Mouse (Mus musculus) heart, postnatal 0 days (tissue): ENCODE measurements around the gene Ptx4. TPM values are rescaled to one million over a fixed set of nuclear protein-coding genes. Genes with fewer than 3 reads are reported as not detected.
A peak's percentile ranks its signal among the peaks of the same experiment; 100 is the strongest.

ENCODE experiments used
- ATAC-seq: fragments of 200-750 bp; cut with Nextera tagmentation; 2 replicates; pipeline ENCODE4 v1.8.0; 2017; ENCODE audit warnings: low read depth, moderate number of reproducible peaks, moderate library complexity; ENCODE audit not compliant: insufficient read depth
- DNase-seq: peaks from one replicate; pipeline ENCODE4 v3.0.0-alpha.2; 2016; ENCODE audit warnings: low spot score
- H3K27ac ChIP-seq: fragments of 300-500 bp; sonication (generic); 2 replicates; pipeline ENCODE4 v1.5.1; 2014; ENCODE audit warnings: low read depth, mild to moderate bottlenecking
- H3K27me3 ChIP-seq: fragments of 300-500 bp; sonication (generic); 2 replicates; pipeline ENCODE4 v1.6.1; 2014; ENCODE audit warnings: low read length, mixed read lengths; ENCODE audit not compliant: control insufficient read depth, insufficient read depth
- H3K36me3 ChIP-seq: fragments of 300-500 bp; sonication (generic); replicated peaks from 2 replicates; pipeline ENCODE4 v1.6.1; 2014; ENCODE audit warnings: low read length, mixed read lengths; ENCODE audit not compliant: control insufficient read depth, insufficient read depth
- H3K4me1 ChIP-seq: fragments of 300-500 bp; sonication (generic); 2 replicates; pipeline ENCODE4 v1.6.1; 2014; ENCODE audit warnings: antibody characterized with exemption; ENCODE audit not compliant: control insufficient read depth, insufficient read depth
- H3K4me2 ChIP-seq: fragments of 300-500 bp; sonication (generic); 2 replicates; pipeline ENCODE4 v1.6.1; 2014; ENCODE audit warnings: low read depth, mild to moderate bottlenecking, low read length, moderate library complexity
- H3K4me3 ChIP-seq: fragments of 300-500 bp; sonication (generic); 2 replicates; pipeline ENCODE4 v1.5.1; 2014; ENCODE audit warnings: low read depth, low read length
- H3K9ac ChIP-seq: fragments of 300-500 bp; sonication (generic); replicated peaks from 2 replicates; pipeline ENCODE4 v1.6.1; 2014; ENCODE audit warnings: low read depth, low read length, mixed read lengths
- H3K9me3 ChIP-seq: fragments of 300-500 bp; sonication (generic); replicated peaks from 2 replicates; pipeline ENCODE4 v1.6.1; 2016; ENCODE audit warnings: low read length; ENCODE audit not compliant: control insufficient read depth
- CTCF ChIP-seq: IDR thresholded peaks from 2 replicates; pipeline ENCODE4 v1.5.1; 2016; ENCODE audit warnings: antibody characterized with exemption, control low read depth, low read depth
- EP300 ChIP-seq: IDR thresholded peaks from 2 replicates; pipeline ENCODE4 v1.6.1; 2016; ENCODE audit warnings: antibody characterized with exemption, low read depth
- WGBS: fragments of 180-500 bp; shearing (Covaris S2); extraction: QIAGEN DNeasy Blood & Tissue Kit; methylation state at CpG from one replicate; pipeline ENCODE4 v1.1.7; 2014; 5-methylcytosine and 5-hydroxymethylcytosine counted together
- polyA plus RNA-seq: library from polyadenylated mRNA; unstranded; fragments of >200 nt; fragmentation: Nextera tagmentation; extraction: Ambion mirVana; gene quantifications from 2 replicates; pipeline ENCODE4 v1.2.1, GENCODE M21; 2015
- total RNA-seq: library from RNA; depleted of rRNA; stranded (reverse); fragments of >200 nt; gene quantifications from 2 replicates; pipeline ENCODE4 v1.2.3, GENCODE M21; 2014; ENCODE audit warnings: low replicate concordance

The Ptx4 gene
- total and polyA plus RNA-seq, 2 experiments from 2014 or later = 0.22 TPM; not detected in 1

- Histone ChIP-seq H3K27ac (no peak overlapping the region), H3K9me3 (no peaks in the 10 kb centered on the region), H3K9ac (no peak overlapping the region), H3K27me3 (no peaks in the 10 kb centered on the region), H3K4me3 (no peak overlapping the region), H3K4me1 (no peaks in the 10 kb centered on the region), H3K4me2 (no peak overlapping the region), H3K36me3 (no peaks in the 10 kb centered on the region)
- WGBS = 63% methylated on average over 4 of the region's 4 CpGs
- ATAC-seq = no peak
- TF ChIP-seq CTCF = peak; percentile 31
- TF ChIP-seq EP300 = no peak
- no peak for DNase-seq
Measured at GRCm38 (mm10) chr17:25139960-25140359, 19.4 kb downstream of the Ptx4 start.

DNA sequence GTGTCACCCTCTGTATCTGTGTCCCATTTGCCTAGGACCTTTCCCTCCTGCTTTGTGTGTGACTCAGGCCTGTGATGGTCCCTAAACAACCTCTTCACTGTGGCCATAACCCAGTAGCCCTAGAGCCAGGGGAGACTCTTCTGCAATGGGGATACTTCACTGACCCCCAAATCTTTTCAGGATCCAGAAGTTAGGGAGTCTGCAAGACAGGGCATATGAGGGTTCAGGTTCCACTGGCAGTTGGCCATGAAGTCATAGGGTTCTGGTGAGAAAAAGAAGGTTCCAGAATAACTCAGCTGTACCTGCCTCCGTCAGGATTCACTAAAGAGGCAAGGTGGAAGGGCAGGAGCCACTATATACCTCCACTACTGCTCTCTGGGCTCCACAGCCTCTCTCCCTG lies 41.6 kb downstream of the Ptx4 start, which contains the start of gene Ccdc154:
TSS of gene Ccdc154 (plus strand) at position 301 of the 400 bp plus-strand sequence.
- TF ChIP-seq EP300 (no peak), CTCF (no peak)
- Histone ChIP-seq H3K4me1 (no peaks in the 10 kb centered on the region), H3K9ac (no peak within 1 kb of the TSS), H3K36me3 (peaks cover 31% of the 10 kb centered on the region), H3K27ac (no peak within 1 kb of the TSS), H3K27me3 (no peaks in the 10 kb centered on the region), H3K4me2 (no peak within 1 kb of the TSS), H3K9me3 (no peaks in the 10 kb centered on the region), H3K4me3 (no peak within 1 kb of the TSS)
- ATAC-seq = no peak
- WGBS = 100% methylated on average over 1 of the region's 1 CpGs
- DNase-seq = no peak

DNA sequence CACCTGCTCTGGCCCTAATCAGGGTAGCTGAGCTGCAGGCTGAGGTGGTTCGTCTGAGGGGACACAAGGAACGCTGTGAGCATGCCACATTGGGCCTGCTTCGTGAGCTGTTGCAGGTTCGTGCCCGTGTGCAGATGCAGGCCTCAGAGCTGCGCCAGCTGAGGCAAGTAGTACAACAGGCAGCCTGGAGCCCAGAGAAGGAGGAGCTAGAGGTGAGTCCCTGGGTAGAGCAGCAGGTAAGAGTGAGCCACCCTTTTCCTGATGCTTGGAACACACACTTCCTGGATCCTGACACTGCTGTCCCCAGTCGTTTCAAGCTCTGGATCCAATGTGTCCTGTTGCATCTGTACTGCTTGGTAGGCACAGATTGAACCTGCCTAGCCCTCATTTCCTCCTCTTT lies 42.8 kb downstream of the Ptx4 start:
- no peak for DNase-seq
- H3K4me2 ChIP-seq = no peak overlapping the region
- 77% methylated on average over 7 of the region's 7 CpGs for WGBS

GRCm38 (mm10) chr17:25164770-25165169 lies 44.2 kb downstream of the Ptx4 start:
- 81% methylated on average over 3 of the region's 3 CpGs for WGBS
- DNase-seq = no peak
- TF ChIP-seq CTCF (no peak), EP300 (no peak)

More for the DNA sequence above, 42.8 kb downstream of the Ptx4 start:
- H3K4me1 ChIP-seq = no peaks in the 10 kb centered on the region
- H3K27me3 ChIP-seq = no peaks in the 10 kb centered on the region
- TF ChIP-seq EP300 (no peak), CTCF (no peak)
- ATAC-seq = no peak
- no peak overlapping the region for H3K4me3 ChIP-seq
- no peaks in the 10 kb centered on the region for H3K9me3 ChIP-seq
- no peak overlapping the region for H3K9ac ChIP-seq
- H3K36me3 ChIP-seq = peaks cover 28% of the 10 kb centered on the region
- no peak overlapping the region for H3K27ac ChIP-seq

GRCm38 (mm10) chr17:25165970-25166671 lies 45.6 kb downstream of the Ptx4 start:
- no peak overlapping the region for H3K27ac ChIP-seq
- 45% methylated on average over 6 of the region's 6 CpGs for WGBS
- no peak overlapping the region for H3K4me3 ChIP-seq
- DNase-seq = no peak
- H3K9me3 ChIP-seq = no peaks in the 10 kb centered on the region
- no peak for ATAC-seq
- TF ChIP-seq EP300 (no peak), CTCF (no peak)
- H3K4me1 ChIP-seq = no peaks in the 10 kb centered on the region
- peaks cover 6% of the 10 kb centered on the region; the same call in 1 of the 2 replicates for H3K36me3 ChIP-seq
- no peak overlapping the region for H3K9ac ChIP-seq
- no peaks in the 10 kb centered on the region for H3K27me3 ChIP-seq
- no peak overlapping the region for H3K4me2 ChIP-seq

More at GRCm38 (mm10) chr17:25164770-25165169, 44.2 kb downstream of the Ptx4 start:
- H3K27ac ChIP-seq = no peak overlapping the region
- no peak overlapping the region for H3K4me3 ChIP-seq
- H3K36me3 ChIP-seq = peaks cover 19% of the 10 kb centered on the region; the same call in 1 of the 2 replicates
- H3K27me3 ChIP-seq = no peaks in the 10 kb centered on the region
- H3K4me1 ChIP-seq = no peaks in the 10 kb centered on the region
- no peaks in the 10 kb centered on the region for H3K9me3 ChIP-seq
- H3K4me2 ChIP-seq = no peak overlapping the region
- no peak for ATAC-seq
- H3K9ac ChIP-seq = no peak overlapping the region

GRCm38 (mm10) chr17:25169706-25170105 lies 49.1 kb downstream of the Ptx4 start:
- WGBS = 55% methylated on average over 2 of the region's 2 CpGs
- ATAC-seq (no peak), DNase-seq (no peak)
- Histone ChIP-seq H3K27me3 (no peaks in the 10 kb centered on the region), H3K4me3 (no peak overlapping the region), H3K4me1 (no peaks in the 10 kb centered on the region), H3K36me3 (no peaks in the 10 kb centered on the region), H3K4me2 (no peak overlapping the region), H3K9ac (no peak overlapping the region), H3K9me3 (no peaks in the 10 kb centered on the region), H3K27ac (no peak overlapping the region)
- TF ChIP-seq CTCF (no peak), EP300 (no peak)
